Mouse (Mus musculus): Measurements from ENCODE around the gene Aspscr1.

Aspscr1 gene

DNA sequence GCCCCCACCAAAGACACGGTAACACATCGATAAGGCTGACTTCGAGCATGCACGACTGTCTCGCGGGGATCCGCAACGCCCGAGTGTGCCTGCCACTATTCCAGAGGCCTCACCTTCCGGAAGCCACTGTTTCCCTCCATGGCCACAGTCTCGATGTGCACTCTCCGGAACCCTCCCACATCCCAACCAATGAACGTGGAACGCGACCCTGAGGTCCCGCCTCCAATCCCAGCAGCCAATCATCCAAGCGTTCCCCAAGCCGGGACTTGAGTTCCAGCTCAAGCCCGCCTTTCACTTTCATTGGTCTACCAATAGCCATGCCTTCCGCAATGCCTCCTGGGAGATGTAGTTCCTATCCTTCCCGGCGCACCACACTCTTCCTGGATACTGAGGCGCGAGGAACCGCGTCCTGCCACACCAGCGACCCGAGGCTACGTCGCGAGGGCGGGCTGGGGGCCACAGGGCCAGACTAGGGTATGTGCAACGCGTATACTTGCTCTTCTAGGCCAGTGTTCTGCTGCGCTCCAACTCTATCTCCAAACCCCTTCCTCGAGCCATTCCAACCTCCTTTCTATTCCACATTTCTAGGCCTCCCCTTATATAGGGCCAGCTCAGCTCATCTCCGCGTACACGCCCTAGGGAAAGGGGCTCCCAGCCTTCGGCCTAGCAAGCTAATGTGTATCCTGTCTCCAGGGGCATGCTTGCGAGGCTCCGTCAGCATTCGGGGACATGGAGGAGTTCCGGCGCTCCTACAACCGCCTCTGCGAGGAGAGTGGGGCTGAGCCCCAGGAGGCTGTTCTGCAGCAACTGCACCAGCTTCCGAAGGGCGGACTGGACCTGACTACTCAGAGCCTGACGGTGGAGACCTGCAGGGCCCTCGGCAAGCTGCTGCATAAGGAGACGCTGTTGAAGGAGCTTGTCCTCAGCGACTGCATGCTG lies 41.1 kb downstream of the Aspscr1 start, which contains the start of the genes Cenpx and Lrrc45:
Gene Cenpx, minus strand, starts transcription at position 159 of the 939 bp plus-strand sequence.
Gene Lrrc45, plus strand, starts transcription at position 346 of the 939 bp plus-strand sequence.
- DNase-seq (ENCODE audit: low spot score), result peak; percentile 99

- DNase-seq (ENCODE audit: low spot score), result no peak
Observed at GRCm38 (mm10) chr11:120714546-120714945, 41.8 kb downstream of the Aspscr1 start.

- no peak for DNase-seq (ENCODE audit: low spot score)
Observed at GRCm38 (mm10) chr11:120715131-120715530, 42.4 kb downstream of the Aspscr1 start.

DNA sequence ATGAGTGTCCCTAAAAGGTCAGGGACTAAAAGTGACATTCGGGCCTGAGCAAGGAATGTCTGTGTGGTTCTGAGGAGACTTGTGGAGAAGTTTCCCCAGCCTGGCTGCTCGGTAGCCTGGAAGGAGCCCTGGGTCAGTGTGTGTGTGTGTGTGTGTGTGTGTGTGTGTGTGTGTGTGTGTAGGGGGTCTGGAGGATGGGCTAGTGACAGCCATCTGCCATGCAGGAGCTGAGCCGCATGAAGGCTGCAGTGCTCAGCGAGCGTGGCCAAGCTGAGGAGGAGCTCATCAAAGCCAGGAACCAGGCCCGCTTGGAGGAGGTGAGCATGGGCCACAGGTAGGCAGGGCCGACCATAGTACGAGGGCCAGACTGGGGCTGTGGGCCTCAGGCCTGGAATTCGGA lies 46.5 kb downstream of the Aspscr1 start:
- no peak for DNase-seq (ENCODE audit: low spot score)

DNA sequence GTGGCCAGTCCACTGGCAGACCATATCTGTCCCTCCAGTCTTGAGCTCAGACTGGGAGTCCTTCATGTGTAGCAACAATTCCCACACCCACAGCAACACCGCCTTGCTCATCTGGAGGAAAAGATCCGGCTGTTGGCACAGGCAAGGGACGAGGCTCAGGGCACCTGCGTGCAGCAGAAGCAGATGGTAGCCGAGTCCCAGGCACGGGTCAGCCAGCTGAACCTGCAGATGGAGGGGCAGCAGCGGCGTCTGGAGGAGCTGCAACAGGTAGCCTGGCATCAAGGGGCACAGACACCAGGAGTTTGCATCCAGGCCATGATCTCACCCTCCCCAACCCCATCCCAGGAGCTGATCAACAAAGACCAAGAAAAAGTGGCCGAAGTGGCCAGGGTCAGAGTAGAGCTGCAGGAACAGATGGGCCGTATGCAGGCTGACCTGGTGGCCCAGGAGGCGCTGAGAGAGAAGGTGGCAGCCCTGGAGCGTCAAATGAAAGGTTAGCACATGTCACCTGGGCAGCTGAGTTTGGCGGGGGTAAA lies 47.1 kb downstream of the Aspscr1 start:
- no peak for DNase-seq (ENCODE audit: low spot score)

DNA sequence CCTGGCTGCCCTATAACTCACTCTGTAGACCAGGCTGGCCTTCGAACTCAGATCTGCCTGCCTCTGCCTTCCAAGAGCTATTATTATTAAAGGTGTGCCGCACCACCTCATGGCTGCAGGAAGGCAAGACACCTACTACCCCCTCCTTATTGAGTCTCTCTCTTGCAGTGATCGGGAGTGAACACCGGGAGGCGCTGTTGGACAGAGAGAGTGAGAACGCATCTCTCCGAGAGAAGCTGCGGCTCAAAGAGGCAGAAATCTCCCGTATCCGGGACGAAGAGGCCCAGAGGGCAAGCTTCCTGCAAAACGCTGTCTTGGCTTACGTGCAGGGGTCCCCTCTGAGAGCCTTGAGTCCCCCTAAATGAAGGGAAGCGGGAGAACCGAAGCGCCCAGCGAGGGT lies 47.7 kb downstream of the Aspscr1 start:
- peak; percentile 86 for DNase-seq (ENCODE audit: low spot score)

GRCm38 (mm10) chr11:120721124-120722066 lies 48.6 kb downstream of the Aspscr1 start, which contains the start of gene Rac3:
TSS of gene Rac3 (plus strand) at chr11:120721470.
- DNase-seq (ENCODE audit: low spot score), result peak; percentile 76

DNA sequence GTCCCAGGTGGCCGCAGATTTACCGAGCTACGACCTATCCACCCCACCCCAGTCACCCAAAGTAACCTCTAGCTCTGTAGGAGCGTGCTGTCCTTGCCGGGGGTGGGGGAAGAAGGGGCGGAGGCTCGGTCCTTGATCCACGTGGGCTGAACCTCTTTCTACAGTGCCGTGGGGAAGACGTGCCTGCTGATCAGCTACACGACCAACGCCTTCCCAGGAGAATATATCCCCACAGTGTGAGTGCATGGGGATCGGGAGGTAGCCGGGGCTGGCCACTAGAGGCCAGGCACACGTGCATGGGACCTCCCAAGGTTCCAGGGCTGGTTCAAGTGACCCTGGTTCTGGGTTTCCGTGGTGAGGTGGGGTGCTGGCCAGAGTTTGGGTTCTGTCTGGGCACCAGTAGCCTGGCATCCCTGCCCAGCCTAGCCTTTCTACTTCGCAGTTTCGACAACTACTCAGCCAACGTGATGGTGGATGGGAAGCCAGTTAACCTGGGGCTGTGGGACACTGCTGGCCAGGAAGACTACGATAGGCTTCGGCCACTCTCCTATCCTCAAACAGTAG lies 49.4 kb downstream of the Aspscr1 start:
- no peak for DNase-seq (ENCODE audit: low spot score)

- no peak for DNase-seq (ENCODE audit: low spot score)
Observed at GRCm38 (mm10) chr11:120722761-120723382, 50.1 kb downstream of the Aspscr1 start.

DNA sequence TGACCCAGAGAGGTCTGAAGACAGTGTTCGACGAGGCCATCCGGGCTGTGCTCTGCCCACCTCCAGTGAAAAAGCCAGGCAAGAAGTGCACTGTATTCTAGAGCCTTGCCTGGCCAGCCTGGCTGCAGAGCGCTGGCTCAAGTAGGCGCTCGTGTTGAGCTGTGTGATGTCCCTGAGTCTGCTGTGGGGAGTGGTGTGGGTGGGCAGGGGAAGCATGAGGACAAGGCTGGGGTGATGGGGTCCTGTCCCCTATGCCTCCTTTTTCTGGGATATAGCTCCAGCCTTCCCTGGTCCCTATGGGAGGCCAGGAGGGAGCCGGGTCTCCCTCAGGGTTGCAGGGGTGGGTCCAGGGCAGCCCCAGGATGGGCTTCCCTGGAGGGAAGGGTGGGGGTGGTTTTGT lies 50.7 kb downstream of the Aspscr1 start:
- DNase-seq (ENCODE audit: low spot score), result no peak

DNA sequence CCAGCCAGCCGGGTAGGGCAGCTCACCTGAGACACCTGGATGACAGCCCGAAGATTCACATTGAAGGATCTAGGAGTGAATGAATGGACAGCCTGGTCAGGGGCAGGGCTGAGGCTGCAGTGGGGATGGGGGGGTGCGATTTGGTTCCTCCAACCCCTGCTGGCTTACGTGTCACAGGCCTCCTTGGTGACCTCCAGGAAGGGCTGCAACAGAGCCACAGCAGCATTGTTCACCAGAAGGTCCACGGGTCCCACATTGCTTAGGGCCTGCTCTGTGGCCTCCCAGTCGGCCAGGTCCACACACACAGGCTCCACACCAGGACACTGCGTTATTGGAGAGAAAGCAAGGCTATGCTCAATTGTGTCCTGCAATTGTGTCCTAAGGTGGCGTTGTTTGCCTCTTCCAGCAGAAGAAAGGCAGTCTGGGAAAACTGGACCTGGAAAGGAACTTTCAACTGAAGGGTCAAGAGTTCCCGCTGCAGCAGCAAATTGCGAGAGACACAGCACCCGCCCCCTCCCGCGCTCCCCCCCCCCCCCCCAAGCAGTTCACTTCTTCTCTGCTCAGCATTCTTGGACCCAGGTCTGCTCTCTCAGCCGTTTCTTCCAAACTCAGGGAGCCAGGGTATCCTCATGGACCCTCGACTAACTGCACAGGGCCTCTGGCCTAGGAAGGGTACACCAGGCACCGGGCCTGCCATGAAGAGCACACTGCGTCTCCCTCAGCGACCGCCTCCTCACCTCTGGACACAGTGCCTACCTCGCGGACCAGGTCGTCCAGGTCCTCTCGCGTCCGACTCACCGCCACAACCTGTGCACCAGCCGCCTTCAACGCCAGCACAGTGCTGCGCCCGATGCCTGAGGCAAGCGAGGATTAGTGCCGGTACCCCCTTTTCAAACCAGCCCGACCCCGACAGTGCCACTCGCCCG lies 53.7 kb downstream of the Aspscr1 start:
- peak; percentile 67 for DNase-seq (ENCODE audit: low spot score)

- peak; percentile 92 for DNase-seq (ENCODE audit: low spot score)
Observed at GRCm38 (mm10) chr11:120727169-120727527, 54.4 kb downstream of the Aspscr1 start, which contains the start of gene Dcxr. TSS of gene Dcxr (minus strand) at chr11:120727281.

DNA sequence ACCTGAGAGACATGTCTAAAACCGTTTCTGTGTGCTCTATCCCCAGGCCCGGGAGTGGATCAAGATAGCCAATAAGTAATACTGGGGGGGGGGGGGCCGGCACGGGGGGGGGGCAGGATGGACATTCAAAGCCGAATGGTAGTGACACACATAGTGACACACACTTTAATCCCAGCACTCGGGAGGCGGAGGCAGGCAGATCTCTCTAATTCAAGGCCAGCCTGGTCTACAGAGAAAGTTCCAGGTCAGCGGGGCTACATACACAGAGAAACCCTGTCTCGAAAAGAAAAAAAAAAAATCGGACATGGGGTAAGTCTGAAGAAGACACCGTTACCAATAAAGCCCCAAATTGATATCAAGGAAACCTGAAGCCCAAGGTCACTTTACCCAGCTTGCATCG lies 54.8 kb downstream of the Aspscr1 start:
- no peak for DNase-seq (ENCODE audit: low spot score)

DNA sequence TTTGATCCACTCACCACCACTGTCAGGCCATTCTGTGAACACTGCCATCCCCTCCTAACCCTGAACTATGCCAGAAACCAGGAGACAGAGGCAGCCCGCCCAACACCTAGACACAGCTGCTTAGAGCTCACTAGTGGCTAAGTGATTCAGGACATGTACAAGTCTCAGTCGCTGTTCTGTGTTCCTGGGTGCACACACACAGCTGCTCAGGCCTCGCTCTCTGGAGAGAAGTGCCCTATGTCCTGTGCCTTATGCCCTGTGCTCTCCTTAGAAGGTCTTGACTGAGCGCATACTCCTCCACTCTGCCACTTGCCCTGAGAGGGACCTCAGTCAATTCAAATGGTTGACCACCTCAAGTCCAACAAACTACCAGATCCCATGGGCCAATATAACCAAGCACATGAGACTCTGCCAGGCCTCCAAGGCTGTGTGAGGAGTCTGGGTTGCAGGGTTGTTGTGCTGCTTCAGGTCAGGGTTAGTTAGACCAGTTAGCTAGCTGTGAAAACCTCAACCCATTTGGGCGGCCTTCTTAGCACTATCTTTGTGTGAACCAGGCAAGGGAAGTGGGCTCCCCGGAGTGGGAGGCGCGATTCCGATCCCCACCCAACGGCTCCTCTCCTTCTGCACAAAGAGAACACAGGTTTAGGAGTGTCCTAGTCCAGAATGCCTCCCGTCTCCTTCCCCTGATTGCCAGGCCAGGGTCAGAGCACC lies 55.9 kb downstream of the Aspscr1 start:
- no peak for DNase-seq (ENCODE audit: low spot score)

GRCm38 (mm10) chr11:120729432-120730050 lies 56.8 kb downstream of the Aspscr1 start:
- DNase-seq (ENCODE audit: low spot score), result peak; percentile 69

- DNase-seq (ENCODE audit: low spot score), result no peak
Observed at GRCm38 (mm10) chr11:120730331-120730870, 57.6 kb downstream of the Aspscr1 start.

GRCm38 (mm10) chr11:120731395-120731794 lies 58.6 kb downstream of the Aspscr1 start:
- no peak for DNase-seq (ENCODE audit: low spot score)

DNA sequence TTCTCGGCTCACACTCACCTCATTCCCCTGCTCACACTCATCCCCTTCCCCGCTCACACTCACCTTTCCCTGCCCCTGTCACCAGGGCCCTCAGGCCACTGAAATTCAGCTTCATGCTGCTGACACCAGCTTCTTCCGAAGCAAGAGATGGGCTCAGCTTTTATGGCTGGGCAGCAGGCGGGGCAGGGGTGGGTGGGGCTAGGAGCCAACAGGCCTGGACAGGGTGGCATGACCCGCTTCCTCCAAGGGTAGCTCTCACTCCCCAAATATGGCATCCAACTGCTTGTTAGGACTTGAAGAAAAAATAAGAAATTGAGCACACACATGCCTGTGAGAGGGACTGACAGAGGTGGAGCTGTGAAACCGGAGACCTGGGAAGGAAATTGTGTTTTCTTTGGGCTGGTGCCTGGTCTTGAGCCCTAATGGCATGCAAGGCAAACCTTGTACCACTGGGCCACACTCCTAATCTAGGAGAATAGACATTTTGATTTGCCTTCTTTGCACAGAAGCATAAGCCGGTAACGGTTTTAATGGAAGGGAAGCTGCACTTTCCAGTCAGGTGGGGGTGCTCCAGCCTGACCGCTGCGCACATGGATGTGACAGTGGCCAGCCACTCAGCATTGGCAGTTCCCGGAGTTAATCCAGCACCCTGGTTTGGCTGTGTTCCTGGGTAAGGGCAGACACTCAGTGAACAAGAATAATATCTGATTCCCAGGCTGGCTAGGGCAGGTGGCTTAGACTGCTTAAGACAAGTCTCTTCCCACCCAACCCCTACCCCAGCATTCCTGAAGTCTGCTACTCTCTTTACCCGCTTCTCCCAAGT lies 59.3 kb downstream of the Aspscr1 start, which contains the start of gene Cbr2:
Gene Cbr2, minus strand, starts transcription at position 257 of the 823 bp plus-strand sequence.
- no peak for DNase-seq (ENCODE audit: low spot score)

Measured in yolk sac, embryonic 10.5 days (tissue).